Mouse (Mus musculus): Measurements from ENCODE around the gene Mapkapk2.
"Not testable (repeated sequence)": the region's sequence is repeated elsewhere in the genome, so short reads cannot be mapped to it uniquely, and the experiment has no call there.

The Mapkapk2 gene

DNA sequence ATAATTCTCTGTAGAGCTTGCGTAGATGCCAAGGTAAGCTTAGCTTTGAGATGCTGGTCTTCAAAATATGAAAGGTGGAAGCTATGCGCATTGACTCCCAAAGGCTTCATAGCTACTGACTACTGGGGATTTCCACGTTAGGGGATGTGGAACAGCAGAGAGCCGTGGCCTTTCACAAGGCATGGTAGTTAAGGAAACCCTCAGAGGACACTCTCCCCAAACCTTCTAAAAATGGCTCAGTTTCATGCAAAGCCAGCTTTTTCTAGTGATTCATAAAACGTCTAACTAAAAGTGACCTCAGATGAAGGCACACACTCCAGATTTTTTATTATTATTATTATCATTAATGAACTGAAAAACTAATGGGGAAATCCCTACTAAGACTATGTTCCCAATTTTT is 47.6 kb downstream of the Mapkapk2 start:
- no peak for DNase-seq (ENCODE audit: low read depth, low spot score)

DNA sequence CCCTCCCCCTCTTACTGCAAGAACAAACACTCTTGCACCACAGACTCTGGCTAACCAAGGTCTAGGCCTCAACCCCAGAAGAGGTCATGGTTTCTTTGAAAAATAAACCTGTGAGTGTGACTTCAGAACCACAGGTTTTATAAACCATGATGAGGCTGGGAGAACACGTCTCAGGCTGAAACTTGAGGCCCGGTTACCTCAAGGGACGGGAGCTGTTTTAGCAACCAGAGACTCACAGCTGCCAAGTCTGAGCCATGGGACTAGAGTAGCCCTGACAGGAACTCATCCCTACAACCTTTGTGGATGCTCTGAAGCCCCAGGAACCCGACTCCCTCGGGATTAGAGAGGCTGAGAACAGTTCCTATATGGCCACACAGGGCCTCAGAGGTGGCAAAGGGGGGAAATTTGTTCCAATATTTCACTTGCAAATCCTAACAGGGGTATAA is 48.2 kb downstream of the Mapkapk2 start:
- no peak for DNase-seq (ENCODE audit: low read depth, low spot score)

DNA sequence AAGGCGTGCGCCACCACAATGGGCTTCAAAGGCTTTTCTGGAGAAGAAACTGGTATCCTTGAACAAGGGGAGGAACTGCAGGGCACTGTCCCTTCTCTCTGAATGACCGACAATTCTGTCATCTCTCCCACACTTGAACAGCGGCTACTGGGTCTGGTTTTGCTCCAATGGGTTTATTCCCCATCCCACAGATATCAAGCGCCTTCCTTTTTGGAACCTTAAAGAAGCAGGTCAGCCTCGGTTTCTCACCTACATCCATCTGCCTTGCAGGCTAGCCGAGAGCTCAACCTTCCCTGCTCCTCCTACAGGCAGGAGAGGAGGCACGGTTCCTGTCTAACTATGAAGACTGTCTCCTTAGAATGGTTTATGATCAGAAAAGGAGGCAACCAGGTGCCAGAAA is 48.7 kb downstream of the Mapkapk2 start:
- DNase-seq (ENCODE audit: low read depth, low spot score) = no peak

DNA sequence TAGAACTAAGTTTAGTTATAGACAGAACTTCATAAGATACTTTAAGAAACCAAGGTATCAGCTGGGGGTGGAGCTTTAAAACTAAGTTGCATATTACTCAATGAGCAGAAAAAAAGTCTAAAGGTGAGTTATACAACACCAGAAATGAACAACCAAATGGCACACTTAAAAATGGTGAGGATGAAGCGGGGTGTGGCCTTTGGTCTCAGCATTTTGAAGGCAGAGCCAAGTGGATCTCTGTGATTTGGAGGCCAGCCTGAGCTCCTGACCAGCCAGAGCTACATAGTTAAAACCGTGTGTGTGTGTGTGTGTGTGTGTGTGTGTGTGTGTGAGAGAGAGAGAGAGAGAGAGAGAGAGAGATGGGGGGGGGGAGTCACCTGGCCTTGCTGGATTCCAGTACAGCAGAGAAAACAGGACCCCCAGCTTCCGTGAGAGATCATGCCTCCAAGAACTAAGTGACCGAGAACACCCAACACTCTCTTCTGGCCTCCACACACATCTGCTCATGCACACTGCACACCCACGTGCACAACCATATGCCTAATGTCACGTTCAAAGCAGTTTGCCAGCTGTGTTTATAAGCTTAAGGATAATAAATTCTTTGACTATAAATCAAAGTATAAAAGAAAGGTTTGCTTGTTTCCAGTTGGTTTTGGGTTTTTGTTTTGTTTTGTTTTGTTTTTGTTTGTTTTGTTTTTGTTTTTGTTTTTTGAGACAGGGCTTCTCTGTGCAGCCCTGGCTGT is 49.3 kb downstream of the Mapkapk2 start:
- DNase-seq (ENCODE audit: low read depth, low spot score) = no peak

DNA sequence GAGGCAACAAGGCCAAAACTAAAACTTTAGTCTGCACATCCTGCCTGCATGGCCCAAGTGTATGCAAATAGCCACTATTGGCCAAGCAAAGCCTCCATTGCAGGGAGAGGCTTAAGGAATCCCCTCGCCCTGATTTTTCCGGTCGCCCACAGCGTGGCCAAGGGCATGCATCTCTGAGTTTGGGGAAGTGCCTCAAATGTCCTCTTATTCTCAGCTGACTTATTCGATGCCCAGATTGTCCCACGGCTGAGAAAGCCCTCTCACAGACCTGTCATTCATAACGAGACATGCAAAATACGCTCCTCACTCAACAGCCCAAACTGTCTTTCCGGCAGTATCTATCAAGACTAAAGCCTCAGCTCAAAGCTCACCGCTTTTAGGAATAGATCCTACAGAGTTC is 51.0 kb downstream of the Mapkapk2 start:
- DNase-seq (ENCODE audit: low read depth, low spot score) = no peak

DNA sequence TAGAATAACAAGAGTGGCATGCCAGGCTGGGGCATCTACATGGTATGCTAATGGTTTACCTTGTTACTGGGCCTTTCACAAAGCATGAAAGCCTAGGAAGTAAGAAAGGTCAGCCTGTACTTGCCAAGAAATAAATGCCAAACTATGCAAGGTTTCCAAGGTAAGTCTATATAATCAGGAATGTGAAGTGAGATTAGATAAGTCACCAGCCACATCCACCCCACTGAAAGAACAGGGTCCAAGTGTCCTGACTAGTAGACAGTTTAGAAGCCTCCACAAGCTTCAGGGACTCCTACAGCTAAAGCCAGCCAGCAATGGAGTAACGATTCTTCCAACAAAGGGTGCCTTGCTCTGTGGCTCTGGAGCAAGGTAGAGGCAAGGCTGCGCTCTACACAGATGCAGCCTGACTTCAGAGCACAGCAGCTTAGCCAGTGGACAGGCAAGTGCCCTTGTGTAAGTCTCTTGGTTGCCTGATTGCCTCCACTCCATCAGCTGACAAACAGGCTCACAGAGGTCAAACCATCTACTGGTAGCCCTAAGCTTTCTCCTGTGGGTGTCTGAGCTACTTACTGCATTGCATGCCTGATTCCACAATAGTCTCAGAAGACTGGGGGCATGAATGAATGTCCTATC is 51.8 kb downstream of the Mapkapk2 start:
- DNase-seq (ENCODE audit: low read depth, low spot score) = no peak

DNA sequence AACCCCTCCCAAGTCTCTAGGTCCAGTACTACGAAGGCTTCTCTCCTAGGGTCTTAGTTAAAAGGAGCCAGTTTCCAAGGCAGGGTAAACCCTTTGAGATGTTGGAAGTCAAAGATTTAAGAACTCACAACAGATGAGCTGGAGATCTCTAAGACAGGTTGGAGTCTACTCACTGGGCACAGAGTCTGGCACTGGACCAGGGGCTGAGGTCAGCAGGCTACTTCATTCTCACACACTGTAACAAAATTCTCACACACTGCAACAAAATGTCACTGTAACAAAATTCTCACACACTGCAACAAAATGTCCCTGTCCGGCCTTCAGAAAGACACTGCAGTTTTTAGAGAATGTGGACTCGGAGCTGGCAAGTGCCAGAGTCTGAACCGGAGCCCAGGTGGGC is 54.0 kb downstream of the Mapkapk2 start:
- DNase-seq (ENCODE audit: low read depth, low spot score) = no peak

DNA sequence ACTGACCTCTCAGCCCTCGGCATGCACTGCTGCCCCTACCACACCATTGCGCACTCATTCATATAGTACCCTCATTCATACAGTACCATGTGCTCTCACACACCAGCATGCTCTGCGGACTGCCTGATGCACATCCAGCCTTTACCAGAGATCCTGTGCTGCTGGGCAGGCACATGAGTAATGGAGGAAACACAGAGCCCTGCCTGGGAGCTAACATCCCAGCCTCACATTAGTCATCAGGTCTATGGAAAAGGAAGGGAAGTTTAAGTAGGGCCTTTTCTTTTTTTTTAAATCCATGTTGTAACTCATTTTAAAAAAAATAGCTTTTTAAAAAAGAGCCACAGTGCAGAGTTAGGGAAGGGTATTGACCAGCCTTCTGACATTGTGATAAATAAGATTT is 54.9 kb downstream of the Mapkapk2 start:
- DNase-seq (ENCODE audit: low read depth, low spot score) = no peak

DNA sequence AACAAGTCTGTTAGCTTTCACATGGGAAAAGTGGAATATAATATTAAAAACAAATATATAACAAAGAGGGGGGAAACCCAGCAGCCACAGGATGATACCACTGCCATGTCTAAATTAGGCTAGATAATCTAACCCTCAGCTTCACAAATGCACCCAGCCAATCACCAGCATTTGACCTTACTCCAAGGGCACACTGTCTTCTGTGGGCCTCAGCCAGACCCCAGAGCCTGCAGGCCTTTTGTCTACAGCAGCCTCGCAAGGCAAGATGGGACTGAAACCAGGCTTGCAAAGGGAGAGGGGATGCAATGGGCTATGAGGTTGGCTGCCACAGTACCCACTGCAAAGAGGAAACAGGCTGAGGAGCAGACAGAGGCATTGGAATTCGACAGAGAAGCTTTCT is 55.4 kb downstream of the Mapkapk2 start:
- DNase-seq (ENCODE audit: low read depth, low spot score) = no peak

DNA sequence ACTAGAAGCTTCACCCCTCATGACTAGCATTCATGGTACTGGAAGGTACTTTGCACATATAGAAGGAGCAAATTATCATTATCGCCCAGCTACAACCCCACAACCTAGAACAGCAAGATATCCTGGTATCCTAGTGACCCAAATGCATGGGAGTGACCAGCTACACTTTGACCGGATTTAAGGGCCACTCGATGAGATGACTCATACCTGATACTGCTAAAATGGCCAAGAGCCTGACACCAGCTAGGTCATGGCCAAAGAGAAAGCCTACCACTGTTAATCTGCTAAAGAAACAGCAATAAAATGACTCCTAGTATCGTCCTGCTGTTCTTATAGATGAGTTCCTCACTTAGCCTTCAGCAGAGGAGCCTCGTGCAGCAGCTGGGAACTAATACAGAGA is 58.1 kb downstream of the Mapkapk2 start:
- DNase-seq (ENCODE audit: low read depth, low spot score) = no peak

DNA sequence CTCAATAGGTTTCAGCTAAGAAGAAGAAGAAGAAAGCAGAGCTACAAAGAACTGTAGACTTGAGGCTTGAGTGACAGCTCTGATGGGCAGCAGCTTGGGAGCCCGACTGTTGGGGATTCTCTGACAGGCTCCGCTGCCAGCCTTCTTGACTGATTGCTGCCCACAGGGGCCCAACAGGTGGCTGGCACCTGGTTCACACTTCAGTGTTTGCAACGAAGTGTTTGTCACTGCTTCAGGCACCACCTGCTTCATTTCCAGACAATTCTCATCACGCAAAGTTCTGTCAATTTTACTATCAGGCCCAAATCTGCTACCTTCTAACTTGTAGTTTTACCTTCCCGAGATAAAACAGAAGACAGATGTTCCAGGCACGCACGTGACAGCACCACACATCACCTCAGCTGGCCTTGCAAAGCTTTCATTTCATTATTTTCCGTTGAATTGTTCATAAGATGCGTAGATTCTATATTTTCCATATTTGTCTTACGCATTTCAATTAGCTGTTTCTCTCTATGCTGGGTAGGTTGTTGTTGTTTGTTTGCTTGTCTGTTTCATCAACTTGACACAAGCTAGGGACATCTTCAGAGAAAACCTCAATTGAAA is 59.1 kb downstream of the Mapkapk2 start:
- no peak for DNase-seq (ENCODE audit: low read depth, low spot score)

DNA sequence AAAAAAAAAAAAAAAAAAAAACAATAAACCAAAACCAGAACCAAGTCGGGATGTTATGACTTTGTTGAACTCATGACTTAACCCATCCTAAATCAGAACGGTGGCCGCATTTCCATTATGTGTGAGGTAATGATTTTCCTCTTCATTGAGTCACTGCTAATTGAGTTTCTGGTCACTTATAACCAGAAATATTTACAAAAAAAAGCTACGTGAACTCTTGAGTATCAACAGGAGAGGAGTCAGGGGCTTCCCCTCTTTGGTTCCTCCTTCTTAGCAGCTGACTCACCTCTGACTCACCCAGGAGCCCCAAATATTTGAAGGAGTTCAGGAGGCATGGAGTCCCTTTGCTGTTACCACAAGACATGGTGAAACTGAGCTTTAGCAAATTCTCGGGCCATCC is 59.6 kb downstream of the Mapkapk2 start:
- DNase-seq (ENCODE audit: low read depth, low spot score) = no peak

DNA sequence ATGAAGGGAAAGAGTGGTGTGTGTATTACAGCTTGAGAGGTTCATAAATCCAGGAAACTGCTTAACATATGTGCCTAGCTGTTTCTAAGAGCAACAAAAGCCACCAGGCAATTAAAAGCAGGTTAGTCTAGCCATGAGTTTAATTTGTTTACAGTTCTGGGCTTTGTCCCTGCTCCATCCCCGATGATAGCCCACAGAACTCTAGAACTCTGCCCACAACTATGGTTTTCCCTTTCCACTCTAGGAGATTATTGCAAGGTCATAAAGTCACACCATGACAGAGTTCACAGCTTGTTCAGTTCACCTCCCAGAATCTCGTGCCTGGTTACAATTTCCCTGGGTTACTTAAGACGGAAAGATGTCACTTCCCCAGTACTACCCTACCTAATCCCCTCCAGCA is 66.4 kb downstream of the Mapkapk2 start:
- DNase-seq (ENCODE audit: low read depth, low spot score) = no peak

DNA sequence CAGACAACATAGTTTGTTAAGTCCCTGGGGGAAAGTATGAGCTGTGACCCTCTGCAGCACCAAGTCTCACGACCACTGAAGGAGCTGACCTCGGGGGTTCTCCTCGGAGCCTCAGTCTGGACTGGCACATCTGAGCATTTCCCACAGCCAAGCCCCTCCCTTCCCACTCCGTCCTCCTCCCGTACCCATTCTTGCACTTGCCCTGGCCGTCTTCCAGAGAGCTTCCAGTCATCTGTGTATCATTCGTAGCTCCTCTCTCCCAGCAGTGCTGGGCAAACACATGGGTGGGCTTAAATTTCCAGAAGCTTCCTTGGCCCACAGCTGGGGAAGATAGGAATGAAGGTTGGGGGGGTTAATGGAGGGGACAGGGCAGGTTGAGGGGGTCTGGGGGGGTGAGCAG is 67.4 kb downstream of the Mapkapk2 start:
- DNase-seq (ENCODE audit: low read depth, low spot score) = no peak

DNA sequence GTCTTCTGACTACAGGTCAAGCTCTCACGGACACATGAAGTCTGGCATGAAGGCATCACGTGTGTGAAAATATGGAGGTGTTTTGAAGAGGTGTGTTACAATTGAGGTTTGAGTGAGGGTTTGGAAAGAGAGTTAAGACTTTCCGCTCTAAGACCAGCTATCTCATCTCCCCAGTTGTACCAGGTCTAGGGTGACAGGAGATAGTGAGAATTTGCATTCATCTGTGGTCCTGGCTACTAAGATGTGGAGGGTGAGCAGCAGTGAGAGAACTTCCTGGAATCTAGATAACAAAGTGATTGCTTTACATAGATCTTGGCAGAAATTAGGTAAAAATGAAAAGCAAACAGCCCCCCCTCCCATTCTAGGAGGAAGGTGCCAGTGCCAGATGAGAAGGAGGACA is 68.4 kb downstream of the Mapkapk2 start:
- DNase-seq (ENCODE audit: low read depth, low spot score) = no peak

DNA sequence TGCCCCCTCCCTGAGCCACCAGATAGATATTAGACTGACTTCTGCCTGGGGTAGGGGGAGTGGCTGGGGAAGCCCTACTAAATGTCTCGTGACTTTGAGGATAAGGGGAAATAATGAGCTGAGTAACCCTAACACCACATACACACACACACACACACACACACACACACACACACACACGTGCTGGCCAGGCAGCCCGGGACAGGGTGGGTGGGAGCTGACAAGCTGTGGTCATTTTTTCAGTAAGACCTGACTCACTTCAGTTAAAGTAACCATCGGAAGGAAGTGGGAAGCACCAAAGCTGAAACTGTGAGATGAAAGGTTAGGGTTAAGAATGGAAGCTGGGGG is 71.8 kb downstream of the Mapkapk2 start:
- DNase-seq (ENCODE audit: low read depth, low spot score) = no peak

DNA sequence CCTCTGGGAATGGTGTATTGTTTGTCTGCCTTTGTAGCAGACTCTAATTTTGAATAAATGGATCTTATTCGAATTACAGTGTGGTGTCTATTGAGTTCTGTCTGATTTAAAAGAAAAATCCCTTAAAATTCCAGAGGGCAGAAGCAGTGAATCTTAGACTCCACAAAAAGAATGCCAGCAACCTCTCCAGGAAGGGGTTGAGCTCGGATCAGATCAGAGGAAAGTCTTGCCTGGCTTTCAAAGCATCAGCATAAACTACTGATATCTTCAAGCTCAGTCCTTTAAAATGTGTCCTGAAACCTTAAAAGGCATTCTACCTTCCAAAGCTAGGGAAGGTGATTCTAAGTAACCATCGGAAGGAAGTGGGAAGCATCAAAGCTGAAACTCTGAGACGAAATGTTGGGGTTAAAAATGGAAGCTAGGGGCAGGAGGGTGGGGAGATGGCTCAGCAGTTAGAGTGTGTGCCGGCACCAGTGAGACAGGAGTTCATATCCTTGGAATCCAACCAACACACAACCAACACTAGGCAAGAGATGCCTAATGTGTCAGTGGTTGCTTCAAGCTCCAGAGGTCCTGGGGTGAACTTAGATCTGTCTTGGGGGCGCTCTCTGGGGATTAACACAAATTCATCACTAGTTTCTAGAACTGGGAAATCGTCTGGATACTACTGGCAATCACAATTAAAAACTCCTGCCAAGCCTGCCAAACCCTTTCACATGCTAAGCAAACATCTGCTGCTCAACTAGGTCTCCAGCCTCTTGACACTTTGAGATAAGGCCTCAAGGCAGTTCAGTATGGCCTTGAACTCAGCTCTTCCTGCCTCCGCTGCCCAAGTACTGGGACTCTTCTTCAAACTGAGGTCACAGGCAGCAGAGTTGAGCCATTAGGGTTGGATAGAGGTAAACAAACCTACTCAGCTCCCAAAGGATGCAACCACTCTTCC is 72.5 kb downstream of the Mapkapk2 start:
- DNase-seq (ENCODE audit: low read depth, low spot score) = no peak

DNA sequence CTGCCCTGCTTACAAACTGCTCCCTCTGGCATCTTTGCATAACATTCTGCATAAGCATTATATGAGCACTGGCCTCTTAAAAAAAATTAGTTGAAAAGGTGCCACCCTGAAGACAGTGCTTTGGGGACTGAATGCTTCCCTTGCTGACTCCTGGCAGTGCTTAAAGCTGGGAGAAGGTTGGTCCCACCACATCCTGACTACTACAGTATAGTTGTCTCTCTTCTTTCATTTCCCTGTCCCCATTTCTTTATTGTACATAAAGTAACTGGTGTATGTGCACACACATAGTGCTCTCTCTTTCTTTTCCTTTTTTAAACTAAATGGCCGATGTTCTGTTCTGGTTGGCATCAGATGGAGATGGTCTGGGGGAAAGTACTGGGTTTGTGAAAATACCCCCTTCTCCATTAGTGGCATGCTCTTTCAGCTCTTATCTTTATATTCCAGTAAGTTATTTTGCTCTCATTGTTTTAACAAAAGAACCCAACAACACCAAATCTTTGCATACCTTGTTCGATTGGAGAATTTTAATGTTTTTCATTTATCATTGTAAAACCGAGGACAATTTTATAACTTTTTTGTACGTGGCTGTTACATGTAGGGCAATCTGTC is 74.3 kb downstream of the Mapkapk2 start:
- not testable (repeated sequence) for DNase-seq (ENCODE audit: low read depth, low spot score)

DNA sequence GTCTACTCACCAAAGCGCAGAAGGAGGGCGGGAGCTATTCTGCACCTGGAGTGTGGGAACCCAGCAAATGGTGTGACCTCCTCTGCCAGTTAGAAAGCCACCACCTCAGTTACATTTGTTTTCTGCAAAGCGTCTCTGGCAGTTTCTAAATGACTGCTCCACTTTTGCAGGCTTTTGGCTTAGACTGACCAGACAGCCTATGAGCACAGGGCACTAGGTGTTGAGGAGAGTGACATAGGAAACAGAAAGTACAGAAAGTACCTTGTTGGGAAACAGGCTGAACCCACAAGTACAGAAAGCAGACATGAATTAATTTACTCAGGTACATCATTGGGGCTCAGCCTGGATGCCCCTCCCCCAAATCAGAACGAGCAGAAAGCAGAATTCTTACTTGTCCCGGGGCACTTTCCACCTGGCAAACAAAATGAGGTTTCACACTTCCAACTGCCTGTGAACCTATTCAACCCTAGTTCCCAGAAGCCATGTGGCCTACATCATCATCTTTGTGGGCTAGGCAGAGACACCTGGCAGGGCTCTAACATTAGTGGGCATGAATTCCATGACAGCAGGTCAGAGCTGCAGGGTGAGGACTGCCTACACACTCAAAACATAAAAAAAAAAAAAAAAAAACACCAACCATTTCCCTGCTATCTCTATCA is 74.9 kb downstream of the Mapkapk2 start:
- DNase-seq (ENCODE audit: low read depth, low spot score) = no peak

DNA sequence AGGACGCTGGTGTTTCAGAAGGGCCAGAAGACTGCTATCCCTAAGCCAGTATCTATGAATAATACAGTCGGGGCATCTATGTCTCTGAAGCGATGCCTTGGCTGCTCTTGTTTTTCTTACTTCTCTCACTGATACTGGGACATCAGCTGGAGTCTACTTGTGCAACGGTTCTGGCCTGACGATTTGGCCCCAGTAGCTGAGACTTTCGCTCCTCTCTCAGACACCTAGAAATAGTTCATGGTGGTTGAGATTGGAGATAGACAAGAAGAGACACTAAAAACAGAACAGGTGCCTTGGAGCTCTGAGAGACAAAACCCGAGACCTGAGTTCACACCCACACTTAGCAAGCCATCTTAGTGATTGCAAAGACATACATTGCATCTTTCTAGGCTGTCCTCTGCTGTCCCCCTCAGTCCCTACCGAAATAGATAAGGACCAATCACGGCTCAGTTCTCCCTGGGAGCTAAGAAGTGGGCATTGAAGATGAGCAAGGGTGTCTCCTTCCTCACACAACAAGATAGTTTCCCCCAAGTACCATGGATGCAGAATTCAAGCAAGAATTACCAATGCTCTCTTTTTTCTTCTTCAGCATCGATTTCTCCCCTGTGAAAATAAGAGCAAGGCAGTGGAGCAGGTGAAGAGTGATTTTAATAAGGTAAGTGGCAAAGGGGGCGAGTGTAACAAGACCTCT is 75.6 kb downstream of the Mapkapk2 start:
- no peak for DNase-seq (ENCODE audit: low read depth, low spot score)

DNA sequence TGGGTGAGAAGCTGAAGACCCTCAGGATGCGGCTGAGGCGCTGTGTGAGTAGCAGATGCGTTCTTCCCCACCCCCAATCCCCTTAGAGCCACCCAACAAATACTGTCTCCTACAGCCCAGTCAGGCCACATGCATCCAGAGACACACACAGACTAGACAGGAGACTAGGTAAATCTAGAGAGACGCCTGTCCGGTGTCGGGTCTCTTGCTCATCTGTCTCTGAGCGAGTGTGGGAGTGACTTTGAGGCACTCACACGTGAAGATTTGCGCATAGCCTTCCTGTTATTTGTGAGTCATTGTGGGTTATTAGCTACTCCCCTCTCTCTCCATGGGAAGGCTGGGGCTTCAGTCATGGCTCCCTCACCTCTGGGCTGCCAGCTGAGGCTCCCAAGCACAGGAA is 76.2 kb downstream of the Mapkapk2 start:
- DNase-seq (ENCODE audit: low read depth, low spot score) = no peak
